Mouse (Mus musculus) c-Kit-negative CD71-positive TER-119-positive erythroid progenitor cells, embryonic 14.5 days (primary cell): Measurements from ENCODE around the gene Rpl7a.
A peak's percentile ranks its signal among the peaks of the same experiment; 100 is the strongest.

Experiments
- DNase-seq: peaks from one replicate; pipeline ENCODE4 v3.0.0-alpha.2; 2013; ENCODE audit warnings: low read depth, low spot score

Rpl7a gene

GRCm38 (mm10) chr2:26914148-26914941 is 3.8 kb downstream of the Rpl7a start:
- DNase-seq = no peak

GRCm38 (mm10) chr2:26915927-26916728 is 5.6 kb downstream of the Rpl7a start, which contains the start of the genes Surf2 and Surf1:
Gene Surf2 (plus strand): TSS chr2:26916367.
Gene Surf1 (minus strand): TSS chr2:26916530.
- no peak for DNase-seq

GRCm38 (mm10) chr2:26916738-26917137 is 6.2 kb downstream of the Rpl7a start:
- no peak for DNase-seq

- DNase-seq = no peak
These were observed 9.1 kb downstream of the Rpl7a start for GRCm38 (mm10) chr2:26919684-26920083.

- no peak for DNase-seq
These were observed 9.8 kb downstream of the Rpl7a start for GRCm38 (mm10) chr2:26920190-26920855.

GRCm38 (mm10) chr2:26921784-26922183 is 11.2 kb downstream of the Rpl7a start:
- DNase-seq = no peak

- no peak for DNase-seq
These were observed 17.3 kb downstream of the Rpl7a start for GRCm38 (mm10) chr2:26927745-26928476.

GRCm38 (mm10) chr2:26930390-26930789 is 19.8 kb downstream of the Rpl7a start:
- peak; percentile 71 for DNase-seq

GRCm38 (mm10) chr2:26932473-26933303 is 22.1 kb downstream of the Rpl7a start:
- no peak for DNase-seq

- DNase-seq = peak; percentile 90
These were observed 22.9 kb downstream of the Rpl7a start, which contains the start of the genes Surf4 and Stkld1 for GRCm38 (mm10) chr2:26933304-26934055. Gene Surf4 (minus strand): TSS chr2:26933928. Gene Stkld1 (plus strand): TSS chr2:26934047.

GRCm38 (mm10) chr2:26935286-26935685 is 24.7 kb downstream of the Rpl7a start:
- no peak for DNase-seq

GRCm38 (mm10) chr2:26936425-26936824 is 25.9 kb downstream of the Rpl7a start:
- no peak for DNase-seq

GRCm38 (mm10) chr2:26941539-26941938 is 31.0 kb downstream of the Rpl7a start:
- DNase-seq = no peak

GRCm38 (mm10) chr2:26943253-26943652 is 32.7 kb downstream of the Rpl7a start:
- DNase-seq = no peak

- no peak for DNase-seq
These were observed 39.8 kb downstream of the Rpl7a start for GRCm38 (mm10) chr2:26950411-26950810.

GRCm38 (mm10) chr2:26951346-26951905 is 40.9 kb downstream of the Rpl7a start:
- DNase-seq = no peak

GRCm38 (mm10) chr2:26952193-26952592 is 41.6 kb downstream of the Rpl7a start:
- no peak for DNase-seq

- no peak for DNase-seq
These were observed 42.3 kb downstream of the Rpl7a start for GRCm38 (mm10) chr2:26952866-26953265.

- no peak for DNase-seq
These were observed 44.3 kb downstream of the Rpl7a start for GRCm38 (mm10) chr2:26954735-26955395.
